Comparison of ENCODE assay signal across 19 mouse cellular contexts in the genomic region with DNA sequence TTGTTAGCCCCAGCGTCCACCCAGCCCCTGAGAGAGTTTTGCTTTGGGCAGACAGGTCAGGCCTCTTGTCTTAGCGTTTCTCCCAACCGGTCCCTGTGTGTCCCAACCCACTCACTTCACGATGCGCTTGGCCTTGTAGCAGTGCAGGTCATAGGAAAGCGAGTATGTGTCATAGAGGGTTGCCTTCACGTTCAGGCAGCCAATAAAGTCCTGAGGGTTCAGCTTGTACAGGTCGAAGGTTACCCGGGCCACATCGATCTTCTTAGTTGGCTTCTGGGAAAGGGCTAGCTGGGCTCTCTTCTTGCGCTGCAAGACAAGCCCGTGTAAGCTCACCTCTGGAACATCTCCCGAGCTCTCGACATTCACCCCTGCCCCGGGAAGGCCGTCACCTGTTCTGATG. TPM values are rescaled to one million over a fixed set of nuclear protein-coding genes. Genes with fewer than 3 reads are reported as not detected.
A peak's percentile ranks its signal among the peaks of the same experiment; 100 is the strongest.
DNase-seq lines count a peak whose midpoint lies in the region; ATAC-seq lines count a peak whose summit lies in the region.
"Had no signal": no experiment of that assay in that cellular context is flagged by ENCODE, and none has a peak within 500 bp of the region (broad histone marks: within the 10 kb centered on the region; RNA-seq: fewer than 3 reads in every experiment).

No protein-coding gene starts in this region.

- no peak for ATAC-seq in midbrain, embryonic 11.5 days (ENCODE audit: low FRiP score)
- ATAC-seq in liver, embryonic 15.5 days (ENCODE audit: insufficient read depth) = peak; percentile 46
- no peak for ATAC-seq in intestine, embryonic 16.5 days
- ATAC-seq: forebrain, embryonic 14.5 days; hindbrain, postnatal 0 days had no signal

- WGBS in midbrain, embryonic 11.5 days = 93% methylated on average over 16 of the region's 16 CpGs
- 93% methylated on average over 16 of the region's 16 CpGs for whole genome bisulfite sequencing in midbrain, embryonic 10.5 days
- WGBS in liver, embryonic 15.5 days (ENCODE audit: insufficient replicate concordance) = 69% methylated on average over 16 of the region's 16 CpGs
- WGBS in intestine, embryonic 16.5 days = 89% methylated on average over 16 of the region's 16 CpGs

- H3K4me2 ChIP-seq in midbrain, embryonic 11.5 days = no peak overlapping the region
- H3K4me2 ChIP-seq in liver, embryonic 15.5 days = peak overlapping the region; percentile 23; the same call in 1 of the 2 replicates
- H3K4me2 ChIP-seq in intestine, embryonic 16.5 days (ENCODE audit: low read depth, low read length) = no peak overlapping the region
- H3K4me2 ChIP-seq: heart, embryonic 13.5 days; hindbrain, embryonic 13.5 days had no signal

- H3K27me3 ChIP-seq in midbrain, embryonic 11.5 days (ENCODE audit: control insufficient read depth, insufficient read depth, low read length) = no peaks in the 10 kb centered on the region
- no peaks in the 10 kb centered on the region for H3K27me3 ChIP-seq in midbrain, embryonic 10.5 days (ENCODE audit: low read depth, poor library complexity, severe bottlenecking)
- H3K27me3 ChIP-seq in liver, embryonic 15.5 days = no peaks in the 10 kb centered on the region
- H3K27me3 ChIP-seq in intestine, embryonic 16.5 days (replicated peaks; ENCODE audit: control insufficient read depth, insufficient read depth, low read length) = no peaks in the 10 kb centered on the region
- H3K27me3 ChIP-seq: heart, embryonic 13.5 days; hindbrain, embryonic 13.5 days had no signal

- H3K36me3 ChIP-seq in midbrain, embryonic 11.5 days (ENCODE audit: control insufficient read depth, insufficient read depth, low read length) = no peaks in the 10 kb centered on the region
- H3K36me3 ChIP-seq in midbrain, embryonic 10.5 days = no peaks in the 10 kb centered on the region
- no peaks in the 10 kb centered on the region for H3K36me3 ChIP-seq in liver, embryonic 15.5 days (replicated peaks)
- 0 out of 2 replicates have a peak, but pooled peaks cover 5% of the 10 kb centered on the region for H3K36me3 ChIP-seq in intestine, embryonic 16.5 days (ENCODE audit: control insufficient read depth, insufficient read depth, low read length)
- H3K36me3 ChIP-seq: embryonic facial prominence, embryonic 10.5 days; heart, embryonic 13.5 days; hindbrain, embryonic 13.5 days had no signal

- no peak overlapping the region for H3K9ac ChIP-seq in midbrain, embryonic 11.5 days (ENCODE audit: low read length)
- H3K9ac ChIP-seq in liver, embryonic 15.5 days = no peak overlapping the region
- H3K9ac ChIP-seq in intestine, embryonic 16.5 days (ENCODE audit: low read depth, low read length) = no peak overlapping the region
- H3K9ac ChIP-seq: heart, embryonic 13.5 days; hindbrain, embryonic 13.5 days had no signal

- DNase-seq in midbrain, embryonic 11.5 days (ENCODE audit: low spot score, missing footprints) = peak; percentile 49
- DNase-seq in midbrain, embryonic 10.5 days (ENCODE audit: low spot score) = no peak
- DNase-seq in yolk sac, embryonic 10.5 days (ENCODE audit: low spot score) = peak; percentile 67
- DNase-seq in layer of hippocampus, adult 9-11 months = no peak
- DNase-seq: cerebellum, adult 18-20 months; cerebellum, adult 9-11 months; cerebellum, postnatal 36 days; gastrocnemius, adult 2 months; gastrocnemius, postnatal 25 days; heart, postnatal 36 days had no signal

- no peaks in the 10 kb centered on the region; the same call in 1 of the 2 replicates for H3K9me3 ChIP-seq in midbrain, embryonic 11.5 days (ENCODE audit: control insufficient read depth, low read length)
- peaks cover 3% of the 10 kb centered on the region; the same call in 1 of the 2 replicates for H3K9me3 ChIP-seq in midbrain, embryonic 10.5 days (replicated peaks)
- H3K9me3 ChIP-seq in liver, embryonic 15.5 days (replicated peaks) = no peaks in the 10 kb centered on the region
- peaks cover 5% of the 10 kb centered on the region; the same call in 1 of the 2 replicates for H3K9me3 ChIP-seq in intestine, embryonic 16.5 days (ENCODE audit: control insufficient read depth, low read length)
- H3K9me3 ChIP-seq: embryonic facial prominence, embryonic 10.5 days; hindbrain, embryonic 13.5 days had no signal

- H3K27ac ChIP-seq in midbrain, embryonic 11.5 days (ENCODE audit: low read depth, low read length) = no peak overlapping the region
- no peak overlapping the region for H3K27ac ChIP-seq in midbrain, embryonic 10.5 days (replicated peaks)
- H3K27ac ChIP-seq in brown adipose tissue, adult 24 weeks (replicated peaks; ENCODE audit: low read depth, low read length) = peak overlapping the region; percentile 28
- no peak overlapping the region for H3K27ac ChIP-seq in liver, embryonic 15.5 days (replicated peaks)
- H3K27ac ChIP-seq in intestine, embryonic 16.5 days (ENCODE audit: low read length) = no peak overlapping the region
- H3K27ac ChIP-seq: embryonic facial prominence, embryonic 10.5 days; gastrocnemius, adult 2 months; heart, embryonic 13.5 days; hindbrain, embryonic 13.5 days; hindbrain, postnatal 0 days had no signal

- H3K4me3 ChIP-seq in midbrain, embryonic 11.5 days (ENCODE audit: low read depth, low read length) = no peak overlapping the region
- H3K4me3 ChIP-seq in midbrain, embryonic 10.5 days = no peak overlapping the region
- no peak overlapping the region for H3K4me3 ChIP-seq in brown adipose tissue, adult 24 weeks (ENCODE audit: insufficient read depth, low read depth, low read length)
- H3K4me3 ChIP-seq in liver, embryonic 15.5 days (replicated peaks) = no peak overlapping the region
- no peak overlapping the region for H3K4me3 ChIP-seq in intestine, embryonic 16.5 days (ENCODE audit: low read length)
- H3K4me3 ChIP-seq: embryonic facial prominence, embryonic 10.5 days; gastrocnemius, adult 2 months; heart, embryonic 13.5 days; hindbrain, embryonic 13.5 days had no signal

- no peaks in the 10 kb centered on the region for H3K4me1 ChIP-seq in midbrain, embryonic 11.5 days (ENCODE audit: control insufficient read depth, insufficient read depth, low read length)
- H3K4me1 ChIP-seq in midbrain, embryonic 10.5 days = no peaks in the 10 kb centered on the region
- H3K4me1 ChIP-seq in brown adipose tissue, adult 24 weeks (ENCODE audit: control insufficient read depth, insufficient read depth, insufficient read length, low read length) = no peaks in the 10 kb centered on the region
- H3K4me1 ChIP-seq in liver, embryonic 15.5 days (replicated peaks) = 0 out of 2 replicates have a peak, but pooled peaks cover 2% of the 10 kb centered on the region
- H3K4me1 ChIP-seq in intestine, embryonic 16.5 days (ENCODE audit: control insufficient read depth, insufficient read depth, low read length) = no peaks in the 10 kb centered on the region
- H3K4me1 ChIP-seq: hindbrain, embryonic 13.5 days had no signal

RNA-seq across cellular contexts. Expression of gene Cidec, which starts 7.6 kb away (rescaled TPM):
- polyA plus RNA-seq in midbrain, embryonic 11.5 days (2014; fragmentation: Nextera tagmentation; extraction: Ambion mirVana) = not detected in 2 replicates
- polyA plus RNA-seq in midbrain, embryonic 10.5 days (2016; fragmentation: Nextera tagmentation; extraction: Ambion mirVana) = not detected in 2 replicates
- polyA plus RNA-seq in brown adipose tissue, adult 24 weeks (2012; ENCODE audit: insufficient read depth, insufficient read length, missing spikeins) = 797 and 1,047 TPM in 2 replicates
- polyA plus RNA-seq in liver, embryonic 15.5 days (2015; fragmentation: Nextera tagmentation; extraction: Ambion mirVana) = not detected in 2 replicates
- 24.4 and 35.0 TPM in 2 replicates for polyA plus RNA-seq in intestine, embryonic 16.5 days (2015; fragmentation: Nextera tagmentation; extraction: Ambion mirVana)
- polyA plus RNA-seq: embryonic facial prominence, embryonic 10.5 days; forebrain, embryonic 14.5 days; heart, embryonic 13.5 days; heart, postnatal 0 days; hindbrain, embryonic 13.5 days; hindbrain, postnatal 0 days had no signal

RNA-seq across cellular contexts. Expression of gene Rpusd3, which starts 8.9 kb away (rescaled TPM):
- polyA plus RNA-seq in midbrain, embryonic 11.5 days (2014; fragmentation: Nextera tagmentation; extraction: Ambion mirVana) = 26.6 and 32.0 TPM in 2 replicates
- polyA plus RNA-seq in midbrain, embryonic 10.5 days (2016; fragmentation: Nextera tagmentation; extraction: Ambion mirVana) = 36.3 and 43.4 TPM in 2 replicates
- 15.7 and 17.8 TPM in 2 replicates for polyA plus RNA-seq in brown adipose tissue, adult 24 weeks (2012; ENCODE audit: insufficient read depth, insufficient read length, missing spikeins)
- 11.8 and 16.5 TPM in 2 replicates for polyA plus RNA-seq in liver, embryonic 15.5 days (2015; fragmentation: Nextera tagmentation; extraction: Ambion mirVana)
- polyA plus RNA-seq in intestine, embryonic 16.5 days (2015; fragmentation: Nextera tagmentation; extraction: Ambion mirVana) = 32.4 and 35.5 TPM in 2 replicates

RNA-seq across cellular contexts. Expression of gene Jagn1, which starts 14.4 kb away (rescaled TPM):
- 73.1 and 75.0 TPM in 2 replicates for polyA plus RNA-seq in midbrain, embryonic 11.5 days (2014; fragmentation: Nextera tagmentation; extraction: Ambion mirVana)
- polyA plus RNA-seq in midbrain, embryonic 10.5 days (2016; fragmentation: Nextera tagmentation; extraction: Ambion mirVana) = 90.0 and 93.5 TPM in 2 replicates
- 34.1 and 34.8 TPM in 2 replicates for polyA plus RNA-seq in brown adipose tissue, adult 24 weeks (2012; ENCODE audit: insufficient read depth, insufficient read length, missing spikeins)
- 31.7 and 33.1 TPM in 2 replicates for polyA plus RNA-seq in liver, embryonic 15.5 days (2015; fragmentation: Nextera tagmentation; extraction: Ambion mirVana)
- 82.6 and 89.7 TPM in 2 replicates for polyA plus RNA-seq in intestine, embryonic 16.5 days (2015; fragmentation: Nextera tagmentation; extraction: Ambion mirVana)

RNA-seq across cellular contexts. Expression of gene Il17re, which starts 30.3 kb away (rescaled TPM):
- 0.19 and 0.40 TPM in 2 replicates for polyA plus RNA-seq in midbrain, embryonic 11.5 days (2014; fragmentation: Nextera tagmentation; extraction: Ambion mirVana)
- polyA plus RNA-seq in midbrain, embryonic 10.5 days (2016; fragmentation: Nextera tagmentation; extraction: Ambion mirVana) = 1.1 and 1.4 TPM in 2 replicates
- polyA plus RNA-seq in brown adipose tissue, adult 24 weeks (2012; ENCODE audit: insufficient read depth, insufficient read length, missing spikeins) = 5.9 and 8.7 TPM in 2 replicates
- 0.09 and 0.33 TPM in 2 replicates for polyA plus RNA-seq in liver, embryonic 15.5 days (2015; fragmentation: Nextera tagmentation; extraction: Ambion mirVana)
- polyA plus RNA-seq in intestine, embryonic 16.5 days (2015; fragmentation: Nextera tagmentation; extraction: Ambion mirVana) = 7.7 and 9.5 TPM in 2 replicates
- polyA plus RNA-seq: forebrain, embryonic 14.5 days had no signal

RNA-seq across cellular contexts. Expression of gene Ttll3, which starts 38.9 kb away (rescaled TPM):
- 3.0 TPM in 2 replicates for polyA plus RNA-seq in midbrain, embryonic 11.5 days (2014; fragmentation: Nextera tagmentation; extraction: Ambion mirVana)
- 5.9 and 6.7 TPM in 2 replicates for polyA plus RNA-seq in midbrain, embryonic 10.5 days (2016; fragmentation: Nextera tagmentation; extraction: Ambion mirVana)
- 0.83 and 1.0 TPM in 2 replicates for polyA plus RNA-seq in brown adipose tissue, adult 24 weeks (2012; ENCODE audit: insufficient read depth, insufficient read length, missing spikeins)
- 0.98 and 1.3 TPM in 2 replicates for polyA plus RNA-seq in liver, embryonic 15.5 days (2015; fragmentation: Nextera tagmentation; extraction: Ambion mirVana)
- polyA plus RNA-seq in intestine, embryonic 16.5 days (2015; fragmentation: Nextera tagmentation; extraction: Ambion mirVana) = 3.0 and 3.3 TPM in 2 replicates

Comparison
In these comparisons a context has a peak if more than half of its experiments do, and no peak if none do; other contexts are left out.
1. DNase-seq: peak in midbrain, embryonic 11.5 days (single experiment) and yolk sac, embryonic 10.5 days (single experiment); none in midbrain, embryonic 10.5 days (single experiment) and layer of hippocampus, adult 9-11 months (single experiment).
2. RNA of gene Cidec, which starts 7.6 kb away (polyA plus RNA-seq): 797 to 1,047 TPM in brown adipose tissue, adult 24 weeks; 24.4 to 35.0 TPM in intestine, embryonic 16.5 days, not detected in midbrain, embryonic 11.5 days, not detected in midbrain, embryonic 10.5 days and not detected in liver, embryonic 15.5 days; every median in the first group is over 10 times any median in the second.